Mouse (Mus musculus) heart, postnatal 0 days (tissue): Measurements from ENCODE around the gene E2f4.

ENCODE experiments used
- CTCF ChIP-seq: IDR thresholded peaks from 2 replicates; pipeline ENCODE4 v1.5.1; 2016; ENCODE audit warnings: antibody characterized with exemption, control low read depth, low read depth
- EP300 ChIP-seq: IDR thresholded peaks from 2 replicates; pipeline ENCODE4 v1.6.1; 2016; ENCODE audit warnings: antibody characterized with exemption, low read depth

- TF ChIP-seq EP300: no peak
- no peak for TF ChIP-seq CTCF
Observed at GRCm38 (mm10) chr8:105270916-105271186, 26.6 kb upstream of the E2f4 start.
